Mouse (Mus musculus) left cerebral cortex, postnatal 36 days (tissue): ENCODE measurements around the gene Spint3. TPM values are rescaled to one million over a fixed set of nuclear protein-coding genes. Genes with fewer than 3 reads are reported as not detected.

Source experiments
- total RNA-seq, 2 experiments: library from RNA; stranded (reverse); gene quantifications; 2 replicates each; pipeline ENCODE4 v1.2.3; 2021

Spint3 gene
- total RNA-seq, 2 experiments from 2014 or later: not detected

Other genes with a start within 250 kb of the Spint3 start
- not detected for gene Svs5, start 240.7 kb downstream of the Spint3 start, total RNA-seq
- 1 to 10 TPM; 1.0 to 1.5 TPM for gene Slpi, start 184.4 kb downstream of the Spint3 start, total RNA-seq
- gene Rbpjl, start 170.3 kb downstream of the Spint3 start, total RNA-seq: under 1 TPM; 0.30 to 0.34 TPM
- 10 to 100 TPM; 11.4 to 13.0 TPM for gene Matn4, start 168.3 kb downstream of the Spint3 start, total RNA-seq
- 10 to 100 TPM; 98.5 TPM for gene Sdc4, start 129.6 kb downstream of the Spint3 start, total RNA-seq
- gene Sys1, start 116.5 kb downstream of the Spint3 start, total RNA-seq: 10 to 100 TPM; 34.7 to 40.4 TPM
- 10 to 100 TPM in 1 of 2 experiments, 1 to 10 TPM in 1; 8.1 to 14.9 TPM for gene Gm20458, start 112.5 kb downstream of the Spint3 start, total RNA-seq
- not detected for gene Trp53tg5, start 99.7 kb downstream of the Spint3 start, total RNA-seq
- 100 to 1,000 TPM; 112 to 126 TPM for gene Dbndd2, start 87.4 kb downstream of the Spint3 start, total RNA-seq
- 10 to 100 TPM; 88.7 to 98.5 TPM for gene Pigt, start 75.9 kb downstream of the Spint3 start, total RNA-seq
- not detected for gene Wfdc2, start 11.0 kb downstream of the Spint3 start, total RNA-seq
- gene Wfdc6a, start 12.0 kb upstream of the Spint3 start, total RNA-seq: not detected
- not detected for gene Eppin, start 20.1 kb upstream of the Spint3 start, total RNA-seq
- not detected for gene Wfdc6b, start 40.1 kb upstream of the Spint3 start, total RNA-seq
- gene Wfdc8, start 40.2 kb upstream of the Spint3 start, total RNA-seq: not detected
- not detected for gene Wfdc16, start 65.3 kb upstream of the Spint3 start, total RNA-seq
- not detected for gene Wfdc10, start 82.6 kb upstream of the Spint3 start, total RNA-seq
- gene Wfdc9, start 83.1 kb upstream of the Spint3 start, total RNA-seq: not detected
- gene Wfdc11, start 100.6 kb upstream of the Spint3 start, total RNA-seq: not detected
- gene Wfdc13, start 111.6 kb upstream of the Spint3 start, total RNA-seq: not detected
- not detected for gene Spint4, start 125.0 kb upstream of the Spint3 start, total RNA-seq
- not detected for gene Spint5, start 141.8 kb upstream of the Spint3 start, total RNA-seq
- gene Wfdc3, start 172.5 kb upstream of the Spint3 start, total RNA-seq: 1 to 10 TPM; 1.2 to 2.4 TPM
- gene Dnttip1, start 172.5 kb upstream of the Spint3 start, total RNA-seq: 10 to 100 TPM; 33.5 to 37.8 TPM
- 1 to 10 TPM in 1 of 2 experiments, under 1 TPM in 1; 0.57 to 1.3 TPM for gene Ube2c, start 196.4 kb upstream of the Spint3 start, total RNA-seq
- under 1 TPM in 1 of 2 experiments, not detected in 1; 0.96 TPM for gene Tnnc2, start 206.5 kb upstream of the Spint3 start, total RNA-seq
- gene Snx21, start 212.4 kb upstream of the Spint3 start, total RNA-seq: 10 to 100 TPM; 54.9 to 59.5 TPM
- 10 to 100 TPM; 25.5 to 27.6 TPM for gene Acot8, start 231.4 kb upstream of the Spint3 start, total RNA-seq
- gene Zswim3, start 231.6 kb upstream of the Spint3 start, total RNA-seq: 1 to 10 TPM; 8.2 to 8.3 TPM
- gene Zswim1, start 249.2 kb upstream of the Spint3 start, total RNA-seq: 10 to 100 TPM; 22.0 to 22.8 TPM